Mouse (Mus musculus) heart, embryonic 13.5 days (tissue): ENCODE results near the gene Kcnn3. TPM values are rescaled to one million over a fixed set of nuclear protein-coding genes. Genes with fewer than 3 reads are reported as not detected.
A peak's percentile ranks its signal among the peaks of the same experiment; 100 is the strongest.

ENCODE experiments used
- ATAC-seq: fragments of 200-750 bp; cut with Nextera tagmentation; 2 replicates; pipeline ENCODE4 v1.8.0; 2017; ENCODE audit warnings: moderate TSS enrichment; ENCODE audit not compliant: insufficient number of reproducible peaks, low FRiP score, low TSS enrichment; ENCODE audit errors: extremely low read depth
- H3K27ac ChIP-seq: fragments of 300-500 bp; sonication (generic); replicated peaks from 2 replicates; pipeline ENCODE4 v1.5.1; 2015; ENCODE audit warnings: moderate library complexity, mild to moderate bottlenecking, inconsistent platforms
- H3K27me3 ChIP-seq: fragments of 300-500 bp; sonication (generic); replicated peaks from 2 replicates; pipeline ENCODE4 v1.6.1; 2015; ENCODE audit warnings: mild to moderate bottlenecking, inconsistent platforms
- H3K36me3 ChIP-seq: fragments of 300-500 bp; sonication (generic); 2 replicates; pipeline ENCODE4 v1.6.1; 2015; ENCODE audit warnings: mild to moderate bottlenecking, inconsistent platforms
- H3K4me1 ChIP-seq: fragments of 300-500 bp; sonication (generic); 2 replicates; pipeline ENCODE4 v1.6.1; 2015; ENCODE audit warnings: inconsistent platforms
- H3K4me2 ChIP-seq: fragments of 300-500 bp; sonication (generic); 2 replicates; pipeline ENCODE4 v1.6.1; 2015; ENCODE audit warnings: inconsistent platforms, mild to moderate bottlenecking, moderate library complexity
- H3K4me3 ChIP-seq: fragments of 300-500 bp; sonication (generic); 2 replicates; pipeline ENCODE4 v1.5.1; 2015; ENCODE audit warnings: moderate library complexity, mild to moderate bottlenecking, inconsistent platforms
- H3K9ac ChIP-seq: fragments of 300-500 bp; sonication (generic); 2 replicates; pipeline ENCODE4 v1.6.1; 2015; ENCODE audit warnings: inconsistent platforms, mild to moderate bottlenecking, moderate library complexity
- H3K9me3 ChIP-seq: fragments of 300-500 bp; sonication (generic); 2 replicates; pipeline ENCODE4 v1.6.1; 2016; ENCODE audit warnings: inconsistent platforms
- WGBS: fragments of 180-500 bp; shearing (Covaris S2); methylation state at CpG from one replicate; pipeline ENCODE4 v1.1.7; 2015; ENCODE audit warnings: mixed read lengths; 5-methylcytosine and 5-hydroxymethylcytosine counted together
- polyA plus RNA-seq: library from polyadenylated mRNA; unstranded; fragments of >200 nt; fragmentation: Nextera tagmentation; extraction: Ambion mirVana; gene quantifications from 2 replicates; pipeline ENCODE4 v1.2.1, GENCODE M21; 2015

The Kcnn3 gene
- 2.2 and 2.3 TPM in 2 replicates for polyA plus RNA-seq

- peak; percentile 73; the same call in 1 of the 2 replicates for ATAC-seq
- H3K9me3 ChIP-seq, result peaks cover 7% of the 10 kb centered on the region
- H3K4me1 ChIP-seq, result peaks cover 46% of the 10 kb centered on the region
- peaks cover 48% of the 10 kb centered on the region for H3K27me3 ChIP-seq
- no peak within 1 kb of the TSS for H3K27ac ChIP-seq
- H3K36me3 ChIP-seq, result no peaks in the 10 kb centered on the region
- peak within 1 kb of the TSS; percentile 73 for H3K9ac ChIP-seq
- WGBS, result 0% methylated on average over 15 of the region's 15 CpGs
- peak within 1 kb of the TSS; percentile 50 for H3K4me3 ChIP-seq
- peak within 1 kb of the TSS; percentile 96 for H3K4me2 ChIP-seq
These were observed at the start of gene Kcnn3 for GRCm38 (mm10) chr3:89519894-89520293. Kcnn3 (plus strand) TSS chr3:89520164.

- no peaks in the 10 kb centered on the region for H3K9me3 ChIP-seq
- no peak overlapping the region for H3K27ac ChIP-seq
- no peaks in the 10 kb centered on the region for H3K27me3 ChIP-seq
- H3K9ac ChIP-seq, result no peak overlapping the region
- no peak for ATAC-seq
- H3K4me1 ChIP-seq, result no peaks in the 10 kb centered on the region
- peaks cover 27% of the 10 kb centered on the region for H3K36me3 ChIP-seq
- 70% methylated on average over 7 of the region's 7 CpGs for WGBS
- no peak overlapping the region for H3K4me3 ChIP-seq
- no peak overlapping the region for H3K4me2 ChIP-seq
These were observed 47.7 kb upstream of the Kcnn3 start for GRCm38 (mm10) chr3:89472280-89472679.

GRCm38 (mm10) chr3:89473838-89474237 lies 46.1 kb upstream of the Kcnn3 start:
- no peak overlapping the region for H3K4me2 ChIP-seq
- ATAC-seq, result no peak
- H3K9me3 ChIP-seq, result no peaks in the 10 kb centered on the region
- 72% methylated on average over 6 of the region's 6 CpGs for WGBS
- H3K27me3 ChIP-seq, result no peaks in the 10 kb centered on the region
- no peak overlapping the region for H3K4me3 ChIP-seq
- peaks cover 11% of the 10 kb centered on the region for H3K36me3 ChIP-seq
- no peak overlapping the region for H3K9ac ChIP-seq
- no peaks in the 10 kb centered on the region for H3K4me1 ChIP-seq
- H3K27ac ChIP-seq, result no peak overlapping the region

GRCm38 (mm10) chr3:89479055-89479454 lies 40.9 kb upstream of the Kcnn3 start:
- H3K27ac ChIP-seq, result no peak overlapping the region
- ATAC-seq, result no peak
- no peaks in the 10 kb centered on the region for H3K4me1 ChIP-seq
- no peaks in the 10 kb centered on the region for H3K27me3 ChIP-seq
- H3K9ac ChIP-seq, result no peak overlapping the region
- WGBS, result 60% methylated on average over 6 of the region's 6 CpGs
- H3K4me2 ChIP-seq, result no peak overlapping the region
- H3K4me3 ChIP-seq, result no peak overlapping the region
- no peaks in the 10 kb centered on the region for H3K9me3 ChIP-seq
- no peaks in the 10 kb centered on the region for H3K36me3 ChIP-seq

- Histone ChIP-seq H3K27ac (no peak overlapping the region), H3K36me3 (no peaks in the 10 kb centered on the region), H3K9me3 (no peaks in the 10 kb centered on the region), H3K27me3 (no peaks in the 10 kb centered on the region), H3K9ac (no peak overlapping the region), H3K4me1 (0 out of 2 replicates have a peak, but pooled peaks cover 4% of the 10 kb centered on the region), H3K4me3 (no peak overlapping the region), H3K4me2 (no peak overlapping the region)
- 38% methylated on average over 2 of the region's 2 CpGs for WGBS
- ATAC-seq, result no peak
These were observed 38.5 kb upstream of the Kcnn3 start for GRCm38 (mm10) chr3:89481488-89481887.

- ATAC-seq, result no peak
- no peak overlapping the region for H3K27ac ChIP-seq
- H3K4me3 ChIP-seq, result no peak overlapping the region
- no peak overlapping the region for H3K4me2 ChIP-seq
- 0 out of 2 replicates have a peak, but pooled peaks cover 6% of the 10 kb centered on the region for H3K27me3 ChIP-seq
- H3K9me3 ChIP-seq, result no peaks in the 10 kb centered on the region
- H3K36me3 ChIP-seq, result no peaks in the 10 kb centered on the region
- 74% methylated on average over 5 of the region's 5 CpGs for WGBS
- peaks cover 11% of the 10 kb centered on the region for H3K4me1 ChIP-seq
- H3K9ac ChIP-seq, result no peak overlapping the region
These were observed 37.7 kb upstream of the Kcnn3 start for GRCm38 (mm10) chr3:89482249-89482648.

GRCm38 (mm10) chr3:89484766-89485524 lies 35.0 kb upstream of the Kcnn3 start:
- peak overlapping the region; percentile 57 for H3K4me2 ChIP-seq
- H3K27me3 ChIP-seq, result 0 out of 2 replicates have a peak, but pooled peaks cover 15% of the 10 kb centered on the region
- 0 out of 2 replicates have a peak overlapping the region, but pooled peaks have one; percentile 47 for H3K9ac ChIP-seq
- WGBS, result 14% methylated on average over 24 of the region's 24 CpGs
- peak; percentile 54; the same call in 1 of the 2 replicates for ATAC-seq
- H3K36me3 ChIP-seq, result no peaks in the 10 kb centered on the region
- no peaks in the 10 kb centered on the region for H3K9me3 ChIP-seq
- H3K4me3 ChIP-seq, result peak overlapping the region; percentile 21; the same call in 1 of the 2 replicates
- peaks cover 18% of the 10 kb centered on the region for H3K4me1 ChIP-seq
- no peak overlapping the region for H3K27ac ChIP-seq

GRCm38 (mm10) chr3:89486111-89486510 lies 33.9 kb upstream of the Kcnn3 start:
- H3K4me1 ChIP-seq, result peaks cover 18% of the 10 kb centered on the region
- no peak for ATAC-seq
- H3K4me3 ChIP-seq, result no peak overlapping the region
- no peaks in the 10 kb centered on the region for H3K36me3 ChIP-seq
- 0 out of 2 replicates have a peak, but pooled peaks cover 16% of the 10 kb centered on the region for H3K27me3 ChIP-seq
- H3K4me2 ChIP-seq, result no peak overlapping the region
- H3K9me3 ChIP-seq, result no peaks in the 10 kb centered on the region
- 80% methylated on average over 8 of the region's 8 CpGs for WGBS
- no peak overlapping the region for H3K27ac ChIP-seq
- no peak overlapping the region for H3K9ac ChIP-seq

GRCm38 (mm10) chr3:89486916-89487702 lies 32.9 kb upstream of the Kcnn3 start:
- Histone ChIP-seq H3K9me3 (no peaks in the 10 kb centered on the region), H3K36me3 (no peaks in the 10 kb centered on the region), H3K9ac (0 out of 2 replicates have a peak overlapping the region, but pooled peaks have one; percentile 1), H3K27me3 (0 out of 2 replicates have a peak, but pooled peaks cover 16% of the 10 kb centered on the region), H3K27ac (no peak overlapping the region), H3K4me3 (no peak overlapping the region), H3K4me2 (no peak overlapping the region), H3K4me1 (peaks cover 18% of the 10 kb centered on the region)
- ATAC-seq, result no peak
- 46% methylated on average over 20 of the region's 20 CpGs for WGBS

- H3K9me3 ChIP-seq, result no peaks in the 10 kb centered on the region
- H3K4me2 ChIP-seq, result no peak overlapping the region
- no peak overlapping the region for H3K9ac ChIP-seq
- H3K27me3 ChIP-seq, result 0 out of 2 replicates have a peak, but pooled peaks cover 16% of the 10 kb centered on the region
- ATAC-seq, result no peak
- H3K4me3 ChIP-seq, result no peak overlapping the region
- 76% methylated on average over 3 of the region's 3 CpGs for WGBS
- H3K4me1 ChIP-seq, result peaks cover 18% of the 10 kb centered on the region
- H3K27ac ChIP-seq, result no peak overlapping the region
- H3K36me3 ChIP-seq, result no peaks in the 10 kb centered on the region
These were observed 29.2 kb upstream of the Kcnn3 start for GRCm38 (mm10) chr3:89490790-89491189.

- peaks cover 18% of the 10 kb centered on the region for H3K4me1 ChIP-seq
- H3K27me3 ChIP-seq, result 0 out of 2 replicates have a peak, but pooled peaks cover 16% of the 10 kb centered on the region
- H3K4me2 ChIP-seq, result no peak overlapping the region
- 71% methylated on average over 5 of the region's 5 CpGs for WGBS
- no peaks in the 10 kb centered on the region for H3K9me3 ChIP-seq
- no peaks in the 10 kb centered on the region for H3K36me3 ChIP-seq
- H3K9ac ChIP-seq, result no peak overlapping the region
- no peak for ATAC-seq
- H3K4me3 ChIP-seq, result no peak overlapping the region
- no peak overlapping the region for H3K27ac ChIP-seq
These were observed 28.4 kb upstream of the Kcnn3 start for GRCm38 (mm10) chr3:89491559-89491958.
